Comparison of ENCODE assay signal across 20 mouse cellular contexts in the genomic region with DNA sequence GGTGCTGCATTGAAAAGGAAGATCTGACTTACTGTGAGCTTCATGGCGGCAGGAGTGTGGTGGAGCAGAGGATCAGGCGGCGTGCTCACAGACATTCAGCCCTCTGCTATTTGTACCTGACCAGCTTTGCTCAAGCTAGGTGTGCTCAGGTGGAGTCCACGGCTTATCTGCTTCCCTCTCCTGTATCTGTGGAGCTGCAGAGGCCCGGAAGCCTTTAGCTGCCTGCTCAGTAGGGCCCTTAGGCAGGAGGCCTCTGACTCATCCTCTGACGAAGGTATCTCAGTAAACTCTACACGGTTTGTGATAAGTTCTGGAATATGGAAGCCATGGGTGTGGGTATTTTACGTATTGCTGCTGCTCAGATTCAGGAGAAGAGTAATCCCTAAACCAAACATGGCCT. TPM values are rescaled to one million over a fixed set of nuclear protein-coding genes. Genes with fewer than 3 reads are reported as not detected.
"Had no signal": no experiment of that assay in that cellular context is flagged by ENCODE, and none has a peak within 500 bp of the region (broad histone marks: within the 10 kb centered on the region; RNA-seq: fewer than 3 reads in every experiment).

A gene (minus strand): TSS at position 114 of the 400 bp plus-strand sequence.

- H3K27me3 ChIP-seq: liver, embryonic 13.5 days; lung, embryonic 15.5 days; midbrain, embryonic 13.5 days; midbrain, embryonic 15.5 days; neural tube, embryonic 12.5 days had no signal

- H3K4me1 ChIP-seq: liver, embryonic 13.5 days; liver, embryonic 15.5 days; lung, embryonic 15.5 days; megakaryocyte, embryonic 14.5 days; midbrain, embryonic 13.5 days; midbrain, embryonic 15.5 days; neural tube, embryonic 12.5 days had no signal

- H3K9me3 ChIP-seq: liver, embryonic 13.5 days; liver, embryonic 15.5 days; lung, embryonic 15.5 days; megakaryocyte, embryonic 14.5 days; midbrain, embryonic 13.5 days; midbrain, embryonic 15.5 days; neural tube, embryonic 12.5 days had no signal

- H3K36me3 ChIP-seq: liver, embryonic 13.5 days; liver, embryonic 15.5 days; lung, embryonic 15.5 days; midbrain, embryonic 13.5 days; midbrain, embryonic 15.5 days; neural tube, embryonic 12.5 days had no signal

- H3K9ac ChIP-seq: liver, embryonic 13.5 days; liver, embryonic 15.5 days; liver, postnatal 0 days; lung, embryonic 15.5 days; midbrain, embryonic 13.5 days; midbrain, embryonic 15.5 days; neural tube, embryonic 12.5 days had no signal

- H3K4me3 ChIP-seq: liver, embryonic 13.5 days; liver, embryonic 15.5 days; lung, embryonic 15.5 days; megakaryocyte, embryonic 14.5 days; midbrain, embryonic 13.5 days; midbrain, embryonic 15.5 days; myocyte; neural tube, embryonic 12.5 days had no signal

- DNase-seq: liver, embryonic 13.5 days; liver, postnatal 0 days; lung, adult 2 months; lung, postnatal 14 days; lung, postnatal 36 days; right cerebral cortex, postnatal 14 days; thymus, adult 18-20 months; thymus, postnatal 14 days; thymus, postnatal 36 days had no signal

- H3K27ac ChIP-seq: liver, embryonic 13.5 days; liver, embryonic 15.5 days; lung, embryonic 15.5 days; macrophage; midbrain, embryonic 13.5 days; midbrain, embryonic 15.5 days; neural tube, embryonic 12.5 days had no signal

- ATAC-seq: liver, postnatal 0 days; lung, postnatal 0 days; midbrain, embryonic 13.5 days; midbrain, embryonic 15.5 days had no signal

- H3K4me2 ChIP-seq: liver, embryonic 13.5 days; liver, embryonic 15.5 days; lung, embryonic 15.5 days; midbrain, embryonic 11.5 days; midbrain, embryonic 13.5 days; midbrain, embryonic 15.5 days; neural tube, embryonic 12.5 days had no signal

RNA-seq across cellular contexts. Expression of the gene that starts here (rescaled TPM):
- polyA plus RNA-seq: liver, embryonic 13.5 days; liver, embryonic 15.5 days; liver, postnatal 0 days; lung, adult 2 months; lung, embryonic 15.5 days; macrophage; midbrain, embryonic 11.5 days; midbrain, embryonic 13.5 days; midbrain, embryonic 15.5 days; myocyte; neural tube, embryonic 12.5 days; neural tube, embryonic 14.5 days had no signal
